Mouse (Mus musculus) lung, embryonic 15.5 days (tissue): ENCODE data around the gene Dedd. TPM values are rescaled to one million over a fixed set of nuclear protein-coding genes. Genes with fewer than 3 reads are reported as not detected.
"Not testable (repeated sequence)": the region's sequence is repeated elsewhere in the genome, so short reads cannot be mapped to it uniquely, and the experiment has no call there.

Source experiments
- ATAC-seq: fragments of 200-750 bp; cut with Nextera tagmentation; 2 replicates; pipeline ENCODE4 v1.8.0; 2017; ENCODE audit warnings: moderate number of reproducible peaks, borderline replicate concordance; ENCODE audit not compliant: low FRiP score, low TSS enrichment; ENCODE audit errors: extremely low read depth
- H3K27ac ChIP-seq: fragments of 300-500 bp; sonication (generic); 2 replicates; pipeline ENCODE4 v1.5.1; 2015; ENCODE audit warnings: moderate library complexity, mild to moderate bottlenecking, inconsistent platforms
- H3K27me3 ChIP-seq: fragments of 300-500 bp; sonication (generic); 2 replicates; pipeline ENCODE4 v1.6.1; 2015; ENCODE audit warnings: inconsistent platforms
- H3K36me3 ChIP-seq: fragments of 300-500 bp; sonication (generic); 2 replicates; pipeline ENCODE4 v1.6.1; 2015; ENCODE audit warnings: inconsistent platforms
- H3K4me1 ChIP-seq: fragments of 300-500 bp; sonication (generic); 2 replicates; pipeline ENCODE4 v1.6.1; 2015; ENCODE audit warnings: inconsistent platforms
- H3K4me2 ChIP-seq: fragments of 300-500 bp; sonication (generic); 2 replicates; pipeline ENCODE4 v1.6.1; 2015; ENCODE audit warnings: inconsistent platforms, mild to moderate bottlenecking, moderate library complexity
- H3K4me3 ChIP-seq: fragments of 300-500 bp; sonication (generic); 2 replicates; pipeline ENCODE4 v1.5.1; 2015; ENCODE audit warnings: mild to moderate bottlenecking, inconsistent platforms
- H3K9ac ChIP-seq: fragments of 300-500 bp; sonication (generic); 2 replicates; pipeline ENCODE4 v1.6.1; 2015; ENCODE audit warnings: inconsistent platforms
- H3K9me3 ChIP-seq: fragments of 300-500 bp; sonication (generic); 2 replicates; pipeline ENCODE4 v1.6.1; 2016; ENCODE audit warnings: inconsistent platforms
- WGBS: fragments of 180-500 bp; shearing (Covaris S2); methylation state at CpG from one replicate; pipeline ENCODE4 v1.1.7; 2015; 5-methylcytosine and 5-hydroxymethylcytosine counted together
- polyA plus RNA-seq: library from polyadenylated mRNA; unstranded; fragments of >200 nt; fragmentation: Nextera tagmentation; extraction: Ambion mirVana; gene quantifications from 2 replicates; pipeline ENCODE4 v1.2.1, GENCODE M21; 2015

Dedd gene
- polyA plus RNA-seq, 1 experiment from 2014 or later = 50.5 TPM

- ATAC-seq = no peak
- Histone ChIP-seq H3K9me3 (no peaks in the 10 kb centered on the region), H3K4me3 (no peak overlapping the region), H3K36me3 (no peaks in the 10 kb centered on the region), H3K9ac (no peak overlapping the region), H3K4me1 (no peaks in the 10 kb centered on the region), H3K4me2 (no peak overlapping the region), H3K27ac (no peak overlapping the region), H3K27me3 (no peaks in the 10 kb centered on the region)
Measured at GRCm38 (mm10) chr1:171321415-171321814, 7.5 kb upstream of the Dedd start.

DNA sequence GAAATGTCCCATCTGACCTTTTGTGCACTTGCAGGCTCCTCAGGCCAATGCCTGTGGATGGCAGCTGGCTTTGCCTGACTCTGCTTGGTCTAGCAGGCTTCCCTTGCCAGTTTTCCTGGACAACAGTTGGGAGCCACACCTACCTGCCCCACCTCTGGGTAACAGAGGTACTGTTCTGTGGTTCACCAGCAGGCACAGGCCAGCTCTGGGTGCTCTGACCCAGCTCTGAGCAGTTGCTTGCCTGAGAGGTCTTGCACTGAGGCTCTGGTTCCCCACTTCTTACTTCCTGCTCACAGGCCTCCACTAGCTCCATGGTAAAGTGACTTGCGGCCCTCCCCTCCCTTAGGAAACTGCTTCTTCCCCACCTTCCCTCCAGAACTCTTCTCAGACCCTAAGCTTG lies 6.9 kb upstream of the Dedd start:
- H3K9ac ChIP-seq = no peak overlapping the region
- H3K9me3 ChIP-seq = no peaks in the 10 kb centered on the region
- H3K4me3 ChIP-seq = no peak overlapping the region
- H3K27me3 ChIP-seq = no peaks in the 10 kb centered on the region
- 71% methylated on average over 1 of the region's 1 CpGs for WGBS
- ATAC-seq = no peak
- H3K27ac ChIP-seq = no peak overlapping the region
- H3K4me1 ChIP-seq = peaks cover under 1% of the 10 kb centered on the region; the same call in 1 of the 2 replicates
- no peak overlapping the region for H3K4me2 ChIP-seq
- H3K36me3 ChIP-seq = no peaks in the 10 kb centered on the region

DNA sequence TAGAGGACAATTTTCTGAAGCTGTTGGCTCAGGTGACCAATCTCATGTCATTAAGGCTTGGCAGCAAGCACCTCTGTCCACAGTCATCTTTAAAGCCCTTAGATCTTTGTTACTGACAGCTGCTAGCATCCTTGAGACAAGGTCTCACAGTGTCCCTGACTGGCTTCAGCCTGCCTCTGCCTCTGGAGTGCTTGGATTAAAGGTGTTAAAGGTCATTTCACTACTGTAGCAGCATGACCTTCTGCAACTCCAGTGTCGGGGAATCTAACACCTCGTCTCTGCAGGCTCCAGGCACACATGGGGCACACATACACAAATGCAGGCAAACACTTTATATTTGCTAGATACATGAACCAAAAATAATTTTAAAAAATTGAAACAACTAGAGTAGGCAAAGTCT lies 3.4 kb upstream of the Dedd start:
- Histone ChIP-seq H3K9me3 (no peaks in the 10 kb centered on the region), H3K27ac (no peak overlapping the region), H3K4me2 (no peak overlapping the region), H3K36me3 (no peaks in the 10 kb centered on the region), H3K4me3 (no peak overlapping the region), H3K27me3 (no peaks in the 10 kb centered on the region), H3K4me1 (peaks cover 19% of the 10 kb centered on the region), H3K9ac (no peak overlapping the region)
- 75% methylated on average over 2 of the region's 2 CpGs for WGBS
- no peak for ATAC-seq

DNA sequence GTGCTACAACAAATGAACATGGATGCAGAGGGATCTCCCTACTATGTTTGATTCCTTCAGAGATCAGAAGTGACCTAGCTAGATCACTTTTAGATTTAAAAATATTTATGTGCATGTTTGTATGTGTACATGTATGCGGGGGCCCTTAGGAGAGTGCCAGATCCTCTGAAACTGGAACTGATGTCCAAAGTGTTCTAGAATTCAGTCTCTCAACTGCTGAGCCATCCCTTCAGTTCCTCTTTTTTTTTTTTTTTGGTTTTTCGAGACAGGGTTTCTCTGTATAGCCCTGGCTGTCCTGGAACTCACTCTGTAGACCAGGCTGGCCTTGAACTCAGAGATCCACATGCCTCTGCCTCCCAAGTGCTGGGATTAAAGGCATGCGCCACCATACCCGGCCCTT lies 2.4 kb upstream of the Dedd start:
- not testable (repeated sequence) for H3K9ac ChIP-seq, H3K36me3 ChIP-seq, H3K4me2 ChIP-seq, H3K27me3 ChIP-seq, H3K27ac ChIP-seq, H3K4me3 ChIP-seq, ATAC-seq, H3K9me3 ChIP-seq
- 80% methylated on average over 4 of the region's 4 CpGs for WGBS
- H3K4me1 ChIP-seq = peaks cover 28% of the 10 kb centered on the region

- H3K4me3 ChIP-seq = peak overlapping the region; percentile 93
- peak overlapping the region; percentile 76 for H3K4me2 ChIP-seq
- peak overlapping the region; percentile 99 for H3K27ac ChIP-seq
- no peaks in the 10 kb centered on the region for H3K27me3 ChIP-seq
- H3K9me3 ChIP-seq = no peaks in the 10 kb centered on the region
- H3K36me3 ChIP-seq = peaks cover 6% of the 10 kb centered on the region; the same call in 1 of the 2 replicates
- 15% methylated on average over 9 of the region's 9 CpGs for WGBS
- H3K4me1 ChIP-seq = peaks cover 35% of the 10 kb centered on the region
- H3K9ac ChIP-seq = peak overlapping the region; percentile 91
- no peak for ATAC-seq
Measured at GRCm38 (mm10) chr1:171328244-171328643, 701 bp upstream of the Dedd start.

DNA sequence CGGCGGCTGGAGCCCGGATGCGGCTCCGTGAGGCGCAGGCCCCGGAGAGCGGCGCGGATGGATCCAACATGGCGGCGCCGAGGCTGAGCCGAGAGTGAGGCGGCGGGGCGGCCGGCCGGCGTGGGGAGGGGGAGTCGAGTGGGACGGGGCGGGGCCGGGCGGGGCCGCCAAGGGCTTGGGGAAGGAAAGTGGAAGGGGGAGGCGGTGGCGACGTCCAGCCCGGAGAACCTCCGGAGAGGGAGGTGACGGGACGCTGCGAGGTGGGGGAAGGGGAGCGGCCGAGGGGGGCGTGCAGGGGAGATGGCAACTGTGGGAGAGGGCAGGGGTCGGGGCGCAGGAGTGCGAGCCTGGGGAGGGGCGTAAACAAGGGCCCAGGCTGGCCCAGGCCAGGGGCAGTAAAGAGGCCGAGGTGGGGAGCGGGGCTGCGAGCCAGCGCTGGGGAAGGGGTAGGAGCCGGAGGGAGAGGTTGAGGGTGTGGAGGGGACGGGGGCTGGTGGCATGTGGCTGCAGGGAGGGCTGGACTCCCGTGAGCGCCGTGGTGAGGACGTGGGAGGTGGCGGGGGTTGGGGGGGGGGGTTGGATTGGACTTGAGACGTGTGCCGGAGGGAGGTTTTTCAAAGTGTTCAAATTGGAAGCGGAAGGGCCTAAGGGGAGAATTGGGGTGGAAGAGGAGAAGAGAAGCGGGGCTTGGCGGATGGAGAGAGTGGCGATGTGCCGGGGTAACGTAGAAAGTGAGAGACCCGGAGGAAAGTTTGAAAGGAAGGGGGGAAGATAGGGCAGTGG lies 679 bp downstream of the Dedd start:
- peaks cover 6% of the 10 kb centered on the region; the same call in 1 of the 2 replicates for H3K36me3 ChIP-seq
- H3K4me3 ChIP-seq = peak overlapping the region; percentile 93
- H3K27me3 ChIP-seq = no peaks in the 10 kb centered on the region
- H3K9me3 ChIP-seq = no peaks in the 10 kb centered on the region
- WGBS = 0% methylated on average over 46 of the region's 61 CpGs
- peak; percentile 93 for ATAC-seq
- H3K4me1 ChIP-seq = peaks cover 35% of the 10 kb centered on the region
- H3K9ac ChIP-seq = peak overlapping the region; percentile 91
- H3K27ac ChIP-seq = peak overlapping the region; percentile 99
- H3K4me2 ChIP-seq = peak overlapping the region; percentile 76

DNA sequence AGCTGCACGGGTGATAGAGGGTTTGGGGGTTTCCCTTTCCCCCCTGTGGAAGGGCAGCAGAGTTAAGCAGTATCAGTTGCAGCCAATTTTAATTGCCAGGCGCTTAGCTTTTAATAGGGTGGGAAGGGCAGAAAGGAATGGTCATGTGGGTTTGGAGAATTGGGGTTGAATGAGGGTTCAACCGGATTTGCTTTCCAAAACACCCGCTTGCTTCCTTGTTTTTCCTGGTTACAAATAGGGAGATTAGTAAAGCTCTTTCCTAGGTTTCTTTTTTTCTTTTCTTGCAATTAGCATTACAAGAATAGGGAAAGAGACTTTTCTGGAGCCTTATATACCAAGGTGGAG lies 1.2 kb downstream of the Dedd start:
- Histone ChIP-seq H3K4me1 (peaks cover 35% of the 10 kb centered on the region), H3K27me3 (no peaks in the 10 kb centered on the region), H3K36me3 (peaks cover 6% of the 10 kb centered on the region; the same call in 1 of the 2 replicates), H3K4me3 (peak overlapping the region; percentile 93), H3K4me2 (peak overlapping the region; percentile 76), H3K27ac (peak overlapping the region; percentile 99), H3K9me3 (no peaks in the 10 kb centered on the region), H3K9ac (peak overlapping the region; percentile 91)
- no peak for ATAC-seq
- under 1% methylated on average over 4 of the region's 4 CpGs for WGBS

DNA sequence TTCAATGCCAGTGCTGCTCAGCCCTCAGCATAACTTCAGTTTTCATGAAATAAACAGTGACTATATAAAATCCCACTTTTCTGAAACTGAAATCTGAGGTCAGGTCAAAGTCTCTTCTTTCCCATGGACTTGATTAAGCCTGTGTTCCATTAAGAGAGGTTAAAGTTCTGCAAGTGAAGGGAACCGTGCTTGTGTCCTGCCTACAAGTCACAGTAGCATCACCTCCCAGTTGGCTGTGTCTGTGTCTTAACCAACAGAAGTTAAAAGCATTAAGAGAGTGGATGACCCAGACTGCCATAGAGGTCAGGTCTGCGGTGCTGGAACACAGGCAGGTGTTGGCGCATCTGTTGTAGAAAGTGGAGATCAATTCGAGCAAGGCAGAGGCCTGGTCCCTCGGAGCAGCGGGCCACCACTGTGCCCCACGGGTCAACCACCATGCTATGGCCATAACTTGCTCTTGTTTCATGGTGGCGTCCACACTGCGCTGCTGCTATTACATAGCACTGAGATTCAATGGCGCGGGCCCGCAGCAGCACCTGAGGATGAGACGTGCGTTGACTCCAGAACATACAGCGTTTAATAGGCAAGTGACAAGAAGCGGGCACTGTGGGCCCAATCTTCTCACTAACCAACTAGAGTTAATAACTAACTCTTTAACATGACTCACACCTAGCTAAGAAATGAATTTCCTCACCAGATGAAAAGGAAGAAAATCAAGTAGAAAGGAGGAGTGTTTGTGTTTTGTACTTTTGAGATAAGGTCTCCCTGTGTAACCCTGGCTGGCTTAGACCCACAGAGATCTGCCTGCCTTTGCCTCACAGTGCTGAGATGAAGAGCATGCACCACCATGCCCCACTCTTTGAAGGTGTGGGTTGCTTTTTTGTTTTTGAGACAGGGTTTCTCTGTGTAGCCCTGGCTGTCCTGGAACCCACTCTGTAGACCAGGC lies 13.6 kb downstream of the Dedd start:
- Histone ChIP-seq H3K27ac (no peak overlapping the region), H3K9ac (no peak overlapping the region), H3K36me3 (peaks cover 58% of the 10 kb centered on the region)

GRCm38 (mm10) chr1:171343922-171344677 lies 15.2 kb downstream of the Dedd start:
- ATAC-seq = no peak
- no peaks in the 10 kb centered on the region for H3K27me3 ChIP-seq
- peak overlapping the region; percentile 95 for H3K4me3 ChIP-seq
- peaks cover 44% of the 10 kb centered on the region for H3K36me3 ChIP-seq
- no peak overlapping the region for H3K9ac ChIP-seq
- 0 out of 2 replicates have a peak, but pooled peaks cover 4% of the 10 kb centered on the region for H3K9me3 ChIP-seq
- WGBS = 75% methylated on average over 9 of the region's 9 CpGs
- H3K4me2 ChIP-seq = peak overlapping the region; percentile 73
- peaks cover 24% of the 10 kb centered on the region; the same call in 1 of the 2 replicates for H3K4me1 ChIP-seq
- H3K27ac ChIP-seq = no peak overlapping the region

More for the DNA sequence above, 13.6 kb downstream of the Dedd start:
- peaks cover 22% of the 10 kb centered on the region; the same call in 1 of the 2 replicates for H3K4me1 ChIP-seq
- no peak overlapping the region for H3K4me2 ChIP-seq
- ATAC-seq = no peak
- H3K27me3 ChIP-seq = no peaks in the 10 kb centered on the region
- no peak overlapping the region for H3K4me3 ChIP-seq
- WGBS = 85% methylated on average over 16 of the region's 16 CpGs
- 0 out of 2 replicates have a peak, but pooled peaks cover 4% of the 10 kb centered on the region for H3K9me3 ChIP-seq

- no peak for ATAC-seq
- WGBS = 67% methylated on average over 9 of the region's 9 CpGs
- no peaks in the 10 kb centered on the region for H3K27me3 ChIP-seq
- peaks cover 38% of the 10 kb centered on the region for H3K36me3 ChIP-seq
- H3K4me2 ChIP-seq = peak overlapping the region; percentile 73
- H3K27ac ChIP-seq = peak overlapping the region; percentile 70; the same call in 1 of the 2 replicates
- 0 out of 2 replicates have a peak, but pooled peaks cover 4% of the 10 kb centered on the region for H3K9me3 ChIP-seq
- H3K4me3 ChIP-seq = peak overlapping the region; percentile 95
- H3K9ac ChIP-seq = peak overlapping the region; percentile 84; the same call in 1 of the 2 replicates
- H3K4me1 ChIP-seq = peaks cover 24% of the 10 kb centered on the region; the same call in 1 of the 2 replicates
Measured at GRCm38 (mm10) chr1:171344715-171345114, 15.8 kb downstream of the Dedd start.
